Mouse (Mus musculus) left cerebral cortex, adult 18-20 months (tissue): Measurements from ENCODE around the gene 5730455P16Rik. TPM values are rescaled to one million over a fixed set of nuclear protein-coding genes. Genes with fewer than 3 reads are reported as not detected.

Experiments used
- total RNA-seq, 2 experiments: library from RNA; stranded (reverse); gene quantifications; 2 replicates each; pipeline ENCODE4 v1.2.3; 2021

The 5730455P16Rik gene
- total RNA-seq, 2 experiments from 2014 or later, result 49.5 to 53.9 TPM

Other genes with a start within 250 kb of the 5730455P16Rik start
- gene Tefm, start 235.9 kb downstream of the 5730455P16Rik start, total RNA-seq, result 1 to 10 TPM; 6.9 to 7.2 TPM
- gene Adap2, start 223.9 kb downstream of the 5730455P16Rik start, total RNA-seq, result 1 to 10 TPM; 4.7 to 7.2 TPM
- gene Rnf135, start 194.2 kb downstream of the 5730455P16Rik start, total RNA-seq, result 1 to 10 TPM; 3.9 to 4.1 TPM
- 10 to 100 TPM; 72.1 to 73.3 TPM for gene Rhot1, start 169.0 kb downstream of the 5730455P16Rik start, total RNA-seq
- 10 to 100 TPM; 22.3 to 24.5 TPM for gene Rhbdl3, start 77.1 kb downstream of the 5730455P16Rik start, total RNA-seq
- 100 to 1,000 TPM; 121 to 123 TPM for gene Zfp207, start 5.2 kb upstream of the 5730455P16Rik start, total RNA-seq
- 100 to 1,000 TPM in 1 of 2 experiments, 10 to 100 TPM in 1; 96.3 to 109 TPM for gene Psmd11, start 50.6 kb upstream of the 5730455P16Rik start, total RNA-seq
- gene Cdk5r1, start 99.0 kb upstream of the 5730455P16Rik start, total RNA-seq, result 100 to 1,000 TPM; 298 to 313 TPM